Mouse (Mus musculus): ENCODE measurements around the gene Tshz2. TPM values are rescaled to one million over a fixed set of nuclear protein-coding genes. Genes with fewer than 3 reads are reported as not detected.
A peak's percentile ranks its signal among the peaks of the same experiment; 100 is the strongest.
"Not testable (repeated sequence)": the region's sequence is repeated elsewhere in the genome, so short reads cannot be mapped to it uniquely, and the experiment has no call there.

The Tshz2 gene
- total RNA-seq, 2 experiments from 2014 or later: 10.3 to 14.8 TPM

DNA sequence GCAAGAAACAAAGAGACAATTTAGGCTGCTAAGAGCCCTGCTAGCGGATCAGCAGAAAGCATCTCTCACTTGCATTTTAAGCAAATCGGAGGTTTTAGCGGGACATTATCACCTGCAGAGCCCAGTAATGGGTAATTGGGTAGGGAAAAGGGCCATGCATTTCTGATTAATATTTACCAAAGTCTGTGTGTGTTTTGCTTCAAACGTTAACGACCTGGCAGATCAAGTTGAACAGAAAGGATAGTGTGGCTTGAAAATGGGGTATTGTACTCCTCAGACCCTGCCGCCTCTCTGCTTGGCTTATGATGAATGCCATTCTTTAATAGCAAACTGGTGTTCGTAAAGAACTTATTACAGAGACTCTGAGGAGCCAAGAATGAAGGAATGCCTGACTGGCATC, 122.3 kb downstream of the Tshz2 start:
- no peak for TF ChIP-seq CTCF (IDR thresholded peaks at IDR 0.05)
- intact Hi-C loops (cut with DNase I): no loop called here
- no peak overlapping the region for H3K27ac ChIP-seq
- no peak for DNase-seq
- H3K4me3 ChIP-seq: no peak overlapping the region

DNA sequence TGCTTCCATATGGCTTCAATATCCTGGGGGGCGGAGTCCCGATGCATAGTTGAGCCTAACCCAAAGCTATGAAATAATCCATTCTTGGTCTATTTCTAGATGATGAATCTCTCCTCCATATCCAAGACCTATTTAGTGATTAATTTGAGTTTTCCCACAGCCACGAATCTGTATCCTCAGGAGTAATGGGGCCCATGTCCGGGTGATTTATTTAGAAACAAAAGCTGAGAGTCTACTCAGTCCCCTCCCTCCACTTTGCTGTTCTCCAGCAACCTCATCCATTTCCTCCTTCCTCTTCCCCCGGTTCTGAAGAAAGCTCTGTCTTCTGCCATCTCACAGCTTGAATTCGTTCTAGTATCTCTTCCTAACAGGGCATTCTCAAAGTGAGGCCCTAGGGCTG, 125.3 kb downstream of the Tshz2 start:
- intact Hi-C loops (cut with DNase I): no loop called here
- DNase-seq: no peak
- no peak overlapping the region for H3K4me3 ChIP-seq
- H3K27ac ChIP-seq: 0 out of 2 replicates have a peak overlapping the region, but pooled peaks have one; percentile 8
- TF ChIP-seq CTCF (IDR thresholded peaks at IDR 0.05): no peak

DNA sequence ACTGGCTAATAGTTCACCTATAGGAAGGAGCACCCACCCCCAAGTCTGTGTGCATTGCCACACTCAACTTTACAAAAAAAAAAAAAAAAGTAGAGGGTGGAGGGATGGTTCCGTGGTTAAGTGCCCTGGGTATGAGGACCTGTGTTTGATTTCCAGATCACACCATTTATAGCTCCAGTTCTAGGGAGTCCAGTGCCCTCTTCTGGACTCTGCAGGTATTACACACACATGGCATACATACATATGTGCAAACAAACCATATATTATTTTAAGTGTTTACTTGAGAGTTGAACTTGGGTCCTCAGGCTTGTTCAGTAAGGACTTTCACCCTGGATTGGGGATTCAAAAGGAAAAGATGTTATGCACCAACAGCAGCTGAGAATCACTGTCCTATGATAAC, 127.3 kb downstream of the Tshz2 start:
- H3K4me3 ChIP-seq: no peak overlapping the region
- no peak overlapping the region for H3K27ac ChIP-seq
- DNase-seq: no peak
- TF ChIP-seq CTCF (IDR thresholded peaks at IDR 0.05): peak; percentile 31
- intact Hi-C loops (cut with DNase I): no loop called here

DNA sequence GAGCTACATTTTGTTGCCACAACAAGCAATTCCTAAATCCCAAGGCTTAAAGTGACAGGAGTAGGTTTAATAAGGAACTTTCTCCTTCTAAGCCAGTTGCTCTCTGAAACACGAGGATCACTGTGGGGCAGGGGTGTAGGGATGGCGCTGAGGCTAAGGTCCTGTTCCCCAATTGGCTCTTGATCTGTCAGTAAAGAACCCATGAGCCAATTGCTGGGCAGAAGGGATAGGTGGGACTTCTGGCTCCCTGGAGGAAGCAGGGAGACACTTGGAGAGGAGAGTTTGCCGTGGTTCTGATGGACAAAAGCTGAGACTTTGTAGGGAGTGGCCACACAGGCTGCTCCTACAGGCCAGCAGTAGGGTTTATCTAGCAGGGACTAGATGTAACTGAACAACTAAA, 128.9 kb downstream of the Tshz2 start:
- Histone ChIP-seq H3K27ac (no peak overlapping the region), H3K4me3 (no peak overlapping the region)
- TF ChIP-seq CTCF (IDR thresholded peaks at IDR 0.05): no peak
- intact Hi-C loops (cut with DNase I): no loop called here
- no peak for DNase-seq

DNA sequence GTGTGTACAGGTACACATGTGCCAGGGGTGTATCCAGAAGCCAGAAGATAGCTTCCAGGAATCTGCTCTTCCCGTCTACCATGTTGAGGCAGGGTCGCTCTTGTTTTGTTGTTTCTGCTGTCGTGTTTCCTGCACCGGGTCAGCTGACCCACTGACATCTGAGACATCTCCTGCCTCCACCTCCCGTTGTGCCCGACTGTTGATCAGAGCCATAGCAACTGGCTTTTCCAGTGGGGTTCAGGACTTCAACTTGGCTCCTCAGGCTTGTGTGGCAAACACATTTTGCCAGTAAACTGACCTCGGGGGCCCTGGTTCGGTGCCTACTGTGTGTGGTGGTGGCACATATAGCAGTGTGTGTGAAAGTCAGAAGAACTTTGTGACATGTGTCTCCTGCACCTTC, 129.5 kb downstream of the Tshz2 start:
- no peak for TF ChIP-seq CTCF (IDR thresholded peaks at IDR 0.05)
- H3K4me3 ChIP-seq: no peak overlapping the region
- intact Hi-C loops (cut with DNase I): no loop called here
- DNase-seq: no peak
- H3K27ac ChIP-seq: no peak overlapping the region

DNA sequence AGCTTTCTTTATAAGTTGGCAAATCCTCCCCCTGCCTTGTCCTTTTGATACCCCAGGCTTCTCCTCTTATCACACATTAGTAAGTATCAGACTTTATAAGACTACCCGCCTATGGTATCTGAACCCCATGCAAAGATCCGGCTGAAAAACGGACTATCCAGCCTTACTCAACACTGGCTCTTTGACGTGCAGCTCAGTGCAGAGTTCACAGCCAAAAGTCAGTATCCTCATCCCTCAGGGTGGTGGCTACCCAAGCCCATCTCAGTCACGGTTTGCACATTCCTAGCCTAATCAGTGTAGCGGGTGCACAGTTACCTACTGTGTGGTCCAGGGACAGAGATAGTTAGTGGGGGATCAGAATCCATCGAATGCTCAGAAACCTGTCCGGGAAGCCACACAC, 130.9 kb downstream of the Tshz2 start:
- intact Hi-C loops (cut with DNase I): no loop called here
- no peak overlapping the region for H3K4me3 ChIP-seq
- H3K27ac ChIP-seq: no peak overlapping the region
- no peak for TF ChIP-seq CTCF (IDR thresholded peaks at IDR 0.05)
- no peak for DNase-seq

DNA sequence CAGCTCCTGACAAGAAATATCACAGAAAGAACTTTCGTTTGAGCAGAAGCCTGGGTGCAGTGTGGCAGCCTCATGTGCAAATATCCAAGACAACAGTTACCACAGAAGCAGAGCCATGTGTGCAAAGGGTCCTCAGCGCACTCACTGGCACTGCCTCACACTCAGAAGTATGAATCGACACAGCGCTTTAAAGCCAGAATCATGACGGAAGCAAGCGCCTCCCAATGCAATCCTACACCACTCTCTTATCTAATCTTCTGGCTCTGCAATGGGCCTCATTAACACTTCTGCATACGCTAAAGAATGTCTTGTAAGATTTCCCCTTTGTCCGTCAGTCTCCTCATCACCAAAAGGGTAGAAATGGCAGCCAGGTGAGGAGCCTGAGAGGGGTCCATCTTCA, 133.4 kb downstream of the Tshz2 start:
- H3K4me3 ChIP-seq: no peak overlapping the region
- DNase-seq: no peak
- no peak overlapping the region for H3K27ac ChIP-seq
- TF ChIP-seq CTCF (IDR thresholded peaks at IDR 0.05): no peak
- intact Hi-C loops (cut with DNase I): no loop called here

DNA sequence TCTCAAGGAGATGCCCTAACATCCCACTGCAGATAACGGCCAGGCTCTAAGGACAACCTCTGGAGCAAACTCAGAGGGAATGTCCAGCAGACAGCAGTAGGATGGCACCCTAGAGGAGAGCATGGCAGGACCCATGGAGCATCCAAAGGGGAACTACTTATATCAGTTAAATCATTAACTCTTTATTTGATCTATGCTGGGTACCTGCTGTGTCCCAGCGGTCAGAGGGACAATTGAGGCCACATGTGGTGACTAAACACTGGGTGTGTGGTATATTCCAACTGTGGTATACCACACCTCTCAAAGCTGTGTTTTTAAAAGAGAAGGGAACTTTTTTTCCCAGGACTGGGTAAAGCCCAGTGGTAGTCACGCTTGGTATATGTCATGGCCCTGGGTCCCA, 134.5 kb downstream of the Tshz2 start:
- intact Hi-C loops (cut with DNase I): no loop called here

DNA sequence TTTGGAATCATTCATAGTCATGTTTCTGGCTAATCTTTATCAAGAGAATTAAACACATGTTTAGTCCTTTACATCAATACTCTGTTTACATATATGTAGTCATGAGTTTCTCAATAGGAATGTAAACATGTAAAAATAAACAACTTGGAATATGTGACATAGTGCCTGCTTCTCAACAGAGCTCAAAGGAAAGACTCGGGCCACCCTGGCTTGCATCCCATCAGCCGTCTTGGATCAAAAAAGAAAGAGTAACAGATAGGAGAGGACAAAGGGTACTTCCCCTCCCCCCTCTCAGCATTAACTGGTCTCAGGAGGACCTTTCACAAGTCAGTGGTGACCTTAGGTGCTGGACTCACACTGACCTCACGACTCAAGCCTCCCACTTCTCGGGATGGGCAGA, 142.3 kb downstream of the Tshz2 start:
- TF ChIP-seq CTCF (IDR thresholded peaks at IDR 0.05): no peak

More for the DNA sequence above, 134.5 kb downstream of the Tshz2 start:
- TF ChIP-seq CTCF (IDR thresholded peaks at IDR 0.05): no peak
- no peak overlapping the region for H3K4me3 ChIP-seq
- no peak for DNase-seq
- no peak overlapping the region for H3K27ac ChIP-seq

DNA sequence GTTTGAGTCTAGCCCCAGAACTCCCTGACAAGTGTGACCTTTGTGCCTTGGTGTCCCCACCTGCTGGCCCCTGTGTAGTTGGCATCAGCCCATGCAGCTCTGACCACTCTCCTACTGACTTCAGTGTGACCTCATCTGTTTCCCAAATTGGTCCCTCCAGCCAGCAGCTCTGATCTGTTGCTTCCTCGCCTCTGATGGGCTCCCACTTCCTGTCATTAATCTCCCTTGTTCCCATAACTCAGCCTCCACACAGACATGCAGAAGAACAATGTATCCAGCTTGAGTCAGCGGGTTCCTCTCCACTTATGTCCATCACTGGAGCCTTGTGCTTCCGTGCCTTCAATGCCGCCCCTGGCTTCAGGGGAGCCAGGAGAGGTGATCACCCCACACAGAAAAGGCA, 144.4 kb downstream of the Tshz2 start:
- no peak for TF ChIP-seq CTCF (IDR thresholded peaks at IDR 0.05)
- no peak for DNase-seq
- intact Hi-C loops (cut with DNase I): no loop called here
- no peak overlapping the region for H3K4me3 ChIP-seq
- H3K27ac ChIP-seq: peak overlapping the region; percentile 38; the same call in 1 of the 2 replicates

More for the DNA sequence above, 142.3 kb downstream of the Tshz2 start:
- Histone ChIP-seq H3K27ac (no peak overlapping the region), H3K4me3 (no peak overlapping the region)
- no peak for DNase-seq
- intact Hi-C loops (cut with DNase I): no loop called here

DNA sequence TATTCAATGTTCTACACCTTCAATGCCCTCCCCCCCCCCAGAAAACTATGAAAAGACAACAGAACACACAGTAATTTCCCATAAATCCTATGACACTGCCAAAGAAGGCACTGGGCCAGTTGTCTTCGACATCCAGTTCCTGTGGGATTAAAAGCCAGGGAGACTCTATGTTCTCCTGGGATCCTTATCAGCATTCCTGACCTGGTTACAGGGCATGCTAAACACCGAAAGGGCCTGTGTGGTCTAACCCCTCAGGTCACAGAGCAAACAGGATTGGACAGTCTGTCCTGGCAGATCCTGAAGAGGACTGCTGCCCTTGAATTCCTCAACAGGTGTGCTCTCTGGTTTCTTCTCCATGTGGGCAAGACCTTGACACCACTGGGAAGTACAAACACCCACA, 145.0 kb downstream of the Tshz2 start:
- TF ChIP-seq CTCF (IDR thresholded peaks at IDR 0.05): no peak
- intact Hi-C loops (cut with DNase I): no loop called here
- no peak overlapping the region for H3K4me3 ChIP-seq
- H3K27ac ChIP-seq: no peak overlapping the region
- no peak for DNase-seq

DNA sequence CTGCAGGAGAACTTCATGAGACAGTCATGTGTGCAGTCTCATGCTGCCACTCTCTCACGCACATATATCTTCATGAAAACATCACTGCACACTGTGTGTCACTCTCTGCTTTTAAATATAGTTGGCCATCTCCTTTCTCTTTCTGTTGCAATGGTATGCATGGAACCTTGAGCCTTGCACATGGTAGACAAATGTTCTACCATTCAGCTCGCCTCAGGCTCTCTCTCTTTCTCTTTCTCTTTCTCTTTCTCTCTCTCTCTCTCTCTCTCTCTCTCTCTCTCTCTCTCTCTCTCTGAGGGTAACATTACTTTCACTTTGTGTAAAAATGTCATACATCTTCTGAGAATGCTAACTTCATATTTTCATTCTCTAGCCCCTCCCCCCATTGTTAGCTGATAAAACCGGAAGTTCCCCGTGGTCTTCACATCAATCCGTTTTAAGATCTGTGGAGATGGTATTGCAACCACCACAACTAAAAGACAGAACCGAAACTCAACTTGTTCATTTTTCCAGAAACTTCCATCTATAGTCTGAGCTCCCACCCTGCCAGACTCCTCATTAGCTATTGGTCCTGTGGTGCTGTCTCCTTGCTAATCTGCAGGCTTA, 146.0 kb downstream of the Tshz2 start:
- TF ChIP-seq CTCF (IDR thresholded peaks at IDR 0.05): no peak
- no peak for DNase-seq
- H3K4me3 ChIP-seq: no peak overlapping the region
- intact Hi-C loops (cut with DNase I): no loop called here
- no peak overlapping the region for H3K27ac ChIP-seq

DNA sequence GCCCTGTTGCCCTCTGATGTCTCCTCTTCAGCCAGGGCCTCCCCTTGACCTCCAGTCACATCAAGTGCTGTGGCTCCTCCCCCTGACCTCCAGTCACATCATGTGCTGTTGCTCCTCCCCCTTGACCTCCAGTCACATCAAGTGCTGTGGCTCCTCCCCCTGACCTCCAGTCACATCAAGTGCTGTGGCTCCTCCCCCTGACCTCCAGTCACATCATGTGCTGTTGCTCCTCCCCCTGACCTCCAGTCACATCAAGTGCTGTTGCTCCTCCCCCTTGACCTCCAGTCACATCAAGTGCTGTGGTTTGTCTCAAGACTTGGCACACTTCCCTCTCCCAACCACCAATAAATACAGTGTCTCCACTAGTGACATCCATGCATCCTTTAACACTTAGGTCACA, 148.9 kb downstream of the Tshz2 start:
- DNase-seq; intact Hi-C loops (cut with DNase I); H3K4me3 ChIP-seq; H3K27ac ChIP-seq: not testable (repeated sequence)

DNA sequence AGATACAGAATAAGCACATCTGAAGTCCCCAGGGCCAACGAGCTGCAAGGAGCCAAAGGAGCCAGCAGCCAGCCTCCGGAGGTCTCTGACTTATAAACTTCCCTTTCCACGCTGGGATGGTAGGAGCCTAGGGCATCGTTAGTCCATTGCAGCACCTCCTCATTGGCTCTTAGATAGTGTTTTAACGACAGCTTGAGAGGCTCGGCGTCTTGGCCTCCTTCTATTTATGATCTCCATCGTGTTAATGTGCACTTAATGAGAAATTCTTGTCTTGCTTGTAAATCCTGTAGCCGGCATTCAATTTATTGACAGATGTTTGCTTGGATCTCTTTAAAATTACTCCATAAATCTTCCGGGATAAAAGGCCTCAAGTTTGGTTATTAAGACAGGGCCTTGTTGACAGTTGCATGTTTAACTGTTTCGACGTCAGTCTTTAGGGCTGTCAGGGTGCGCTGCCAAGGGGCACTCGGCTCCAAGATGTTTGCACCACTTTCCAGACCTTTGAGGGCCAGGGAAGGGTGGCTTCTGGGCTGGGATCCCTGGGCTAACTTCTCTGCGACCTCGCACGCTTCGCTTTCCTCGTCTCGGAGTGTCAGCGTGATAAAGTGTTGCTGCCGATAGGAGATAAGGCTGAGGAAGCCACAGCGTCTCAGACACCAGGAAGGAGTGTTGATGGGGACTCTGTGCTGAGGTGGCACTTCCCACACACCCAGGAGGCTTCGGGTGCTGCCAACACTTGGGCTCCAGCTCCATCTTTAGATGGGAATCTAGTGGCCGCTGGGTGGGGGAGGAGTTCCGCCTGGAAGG, 150.3 kb downstream of the Tshz2 start:
- intact Hi-C loops (cut with DNase I): no loop called here
- no peak overlapping the region for H3K4me3 ChIP-seq
- TF ChIP-seq CTCF (IDR thresholded peaks at IDR 0.05): no peak
- H3K27ac ChIP-seq: no peak overlapping the region
- no peak for DNase-seq
